10 mouse cellular contexts compared by ENCODE assay signal in the genomic region with DNA sequence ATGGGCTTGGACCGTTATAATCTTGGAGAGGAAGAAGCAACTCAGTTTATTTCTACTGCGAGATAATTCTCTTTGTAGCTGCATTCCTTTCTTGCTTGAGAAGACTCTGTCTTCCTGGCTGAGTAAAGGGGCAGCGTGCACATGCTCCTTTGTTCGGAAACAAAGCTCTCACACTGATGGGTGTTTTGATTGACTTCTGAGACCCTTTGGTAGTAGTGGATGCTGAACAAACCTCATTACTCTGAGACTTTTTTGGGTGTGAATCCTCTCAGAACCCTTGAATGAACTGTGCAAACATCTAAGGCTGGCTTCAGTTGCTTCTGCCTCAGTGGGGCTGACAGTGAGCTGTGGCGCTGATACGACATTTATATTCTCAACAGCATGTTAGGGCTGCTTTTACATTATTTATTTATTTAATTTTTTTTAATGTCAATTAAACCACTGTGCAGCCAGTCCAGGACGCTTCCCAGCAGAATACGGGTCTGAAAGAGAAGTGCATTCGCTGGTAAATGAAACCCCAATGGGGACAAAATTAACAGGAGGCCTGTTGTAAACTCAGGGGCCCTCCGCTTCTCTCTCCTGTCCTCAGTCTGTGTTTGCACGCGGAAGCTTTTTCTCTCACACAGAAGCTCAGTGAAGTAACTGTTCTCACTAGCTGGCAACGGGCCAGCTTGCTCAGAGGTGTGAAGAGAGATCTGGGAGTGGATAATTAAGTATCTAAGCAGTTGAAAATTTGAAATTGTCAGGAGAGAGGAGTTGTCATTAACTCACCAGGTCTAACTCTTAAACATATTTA.
DNase-seq lines count a peak whose midpoint lies in the region; ATAC-seq and TF ChIP-seq lines count a peak whose summit lies in the region.
"Had no signal": no experiment of that assay in that cellular context is flagged by ENCODE, and none has a peak within 500 bp of the region (broad histone marks: within the 10 kb centered on the region; RNA-seq: fewer than 3 reads in every experiment).

No protein-coding gene starts in this region.

- no peak for TF ChIP-seq EP300 in stomach, postnatal 0 days (optimal IDR thresholded peaks at IDR 0.05)

- H3K4me3 ChIP-seq in stomach, postnatal 0 days (ENCODE audit: low read depth, low read length) = no peak overlapping the region
- no peak overlapping the region for H3K4me3 ChIP-seq in layer of hippocampus, adult 2 months
- H3K4me3 ChIP-seq: liver, embryonic 13.5 days had no signal

- 44% methylated on average over 13 of the region's 13 CpGs for whole genome bisulfite sequencing in stomach, postnatal 0 days

- H3K27me3 ChIP-seq in stomach, postnatal 0 days (ENCODE audit: control insufficient read depth, insufficient read depth, low read length) = no peaks in the 10 kb centered on the region
- H3K27me3 ChIP-seq: liver, embryonic 13.5 days had no signal

- peaks cover 2% of the 10 kb centered on the region; the same call in 1 of the 2 replicates for H3K4me1 ChIP-seq in stomach, postnatal 0 days (replicated peaks; ENCODE audit: control insufficient read depth, insufficient read depth)
- H3K4me1 ChIP-seq: liver, embryonic 13.5 days had no signal

- no peak for TF ChIP-seq CTCF in stomach, postnatal 0 days (IDR thresholded peaks at IDR 0.05; ENCODE audit: low read depth)
- no peak for TF ChIP-seq CTCF in layer of hippocampus, adult 2 months (conservative IDR thresholded peaks at IDR 0.05)

- H3K4me2 ChIP-seq in stomach, postnatal 0 days (replicated peaks; ENCODE audit: low read depth) = no peak overlapping the region
- H3K4me2 ChIP-seq: liver, embryonic 13.5 days had no signal

- no peak overlapping the region for H3K9ac ChIP-seq in stomach, postnatal 0 days (ENCODE audit: low read length)
- H3K9ac ChIP-seq: liver, embryonic 13.5 days had no signal

- H3K27ac ChIP-seq in stomach, postnatal 0 days (replicated peaks) = no peak overlapping the region
- no peak overlapping the region for H3K27ac ChIP-seq in layer of hippocampus, adult 2 months
- H3K27ac ChIP-seq: liver, embryonic 13.5 days had no signal

- ATAC-seq in stomach, postnatal 0 days (ENCODE audit: low FRiP score, low TSS enrichment) = no peak

- H3K9me3 ChIP-seq in stomach, postnatal 0 days (ENCODE audit: control insufficient read depth, low read length) = no peaks in the 10 kb centered on the region
- H3K9me3 ChIP-seq: liver, embryonic 13.5 days had no signal

- peak; percentile 33 for DNase-seq in adrenal gland, postnatal 10 days
- DNase-seq in adrenal gland, adult 18-20 months (ENCODE audit: low spot score in 2 of 2) = no peak
- DNase-seq in lung, postnatal 36 days = peak; percentile 5
- no peak for DNase-seq in lung, postnatal 4 days
- peak; percentile 18 to 55 for DNase-seq in kidney, postnatal 36 days
- DNase-seq in stomach, postnatal 0 days (ENCODE audit: low spot score) = peak; percentile 34
- DNase-seq in heart, adult 9 months (ENCODE audit: low spot score in 2 of 2) = no peak
- DNase-seq in layer of hippocampus, adult 2 months (ENCODE audit: low spot score in 2 of 2) = no peak
- DNase-seq: gastrocnemius, postnatal 14 days; liver, embryonic 13.5 days had no signal

- no peaks in the 10 kb centered on the region for H3K36me3 ChIP-seq in stomach, postnatal 0 days (ENCODE audit: control insufficient read depth, insufficient read depth, low read length)
- H3K36me3 ChIP-seq: liver, embryonic 13.5 days had no signal

Comparison
In these comparisons a context has a peak if more than half of its experiments do, and no peak if none do; other contexts are left out.
1. DNase-seq: peak in adrenal gland, postnatal 10 days (single experiment), lung, postnatal 36 days (single experiment), kidney, postnatal 36 days (2 of 2) and stomach, postnatal 0 days (single experiment); none in adrenal gland, adult 18-20 months (0 of 2), lung, postnatal 4 days (0 of 2), heart, adult 9 months (0 of 2) and layer of hippocampus, adult 2 months (0 of 2).